Mouse (Mus musculus): ENCODE data around the gene Mapk8ip3. TPM values are rescaled to one million over a fixed set of nuclear protein-coding genes. Genes with fewer than 3 reads are reported as not detected.

Gene Mapk8ip3
- polyA plus RNA-seq, 1 experiment from 2014 or later, result 114 TPM

DNA sequence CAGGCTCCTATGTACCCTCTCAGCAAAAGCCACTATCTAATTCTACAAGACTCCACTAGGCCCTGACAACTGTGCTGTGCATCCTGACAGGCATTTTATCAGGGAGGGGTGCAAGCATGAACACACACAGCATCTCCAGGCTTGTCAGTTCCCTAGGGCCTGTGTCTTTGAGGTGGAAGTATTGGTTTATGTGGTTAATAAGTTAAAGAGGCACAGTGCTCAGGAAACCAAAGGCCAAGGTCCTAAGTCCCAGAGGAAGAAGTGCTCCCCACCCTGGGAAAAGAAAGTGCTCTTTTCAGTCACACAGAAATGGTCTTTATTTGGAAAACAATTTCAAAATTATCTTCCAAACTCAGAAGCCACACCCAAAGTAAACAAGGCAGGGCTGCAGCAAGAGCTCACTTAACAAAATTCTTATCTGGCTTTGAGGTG lies 88.2 kb downstream of the Mapk8ip3 start:
- no peak overlapping the region for H3K4me3 ChIP-seq (replicated peaks; ENCODE audit: low read length)
- ATAC-seq, result no peak
- no peak overlapping the region for H3K27ac ChIP-seq (ENCODE audit: low read length)
- H3K4me1 ChIP-seq (replicated peaks; ENCODE audit: control insufficient read depth, insufficient read depth, low read length), result peaks cover 17% of the 10 kb centered on the region
- no peak overlapping the region for H3K9ac ChIP-seq (replicated peaks; ENCODE audit: low read depth, low read length)
- no peaks in the 10 kb centered on the region for H3K9me3 ChIP-seq (ENCODE audit: control insufficient read depth, low read length)
- 0 out of 2 replicates have a peak, but pooled peaks cover 4% of the 10 kb centered on the region for H3K27me3 ChIP-seq (replicated peaks; ENCODE audit: control insufficient read depth, insufficient read depth, low read length)
- 0 out of 2 replicates have a peak overlapping the region, but pooled peaks have one; percentile 7 for H3K4me2 ChIP-seq (ENCODE audit: low read length)
- H3K36me3 ChIP-seq (ENCODE audit: control insufficient read depth, insufficient read depth), result no peaks in the 10 kb centered on the region

- Histone ChIP-seq H3K4me1 (replicated peaks; ENCODE audit: control insufficient read depth, insufficient read depth, low read length) (peaks cover 17% of the 10 kb centered on the region), H3K27me3 (replicated peaks; ENCODE audit: control insufficient read depth, insufficient read depth, low read length) (0 out of 2 replicates have a peak, but pooled peaks cover 4% of the 10 kb centered on the region), H3K36me3 (ENCODE audit: control insufficient read depth, insufficient read depth) (no peaks in the 10 kb centered on the region), H3K4me2 (ENCODE audit: low read length) (no peak overlapping the region), H3K9me3 (ENCODE audit: control insufficient read depth, low read length) (no peaks in the 10 kb centered on the region), H3K9ac (replicated peaks; ENCODE audit: low read depth, low read length) (no peak overlapping the region), H3K4me3 (replicated peaks; ENCODE audit: low read length) (no peak overlapping the region), H3K27ac (ENCODE audit: low read length) (no peak overlapping the region)
- 98% methylated on average over 1 of the region's 1 CpGs for WGBS
- no peak for ATAC-seq
Measured at GRCm38 (mm10) chr17:24847386-24847785, 89.4 kb downstream of the Mapk8ip3 start.

- WGBS, result 53% methylated on average over 9 of the region's 9 CpGs
- H3K9me3 ChIP-seq (ENCODE audit: control insufficient read depth, low read length), result no peaks in the 10 kb centered on the region
- H3K4me3 ChIP-seq (replicated peaks; ENCODE audit: low read length), result no peak overlapping the region
- peaks cover 6% of the 10 kb centered on the region; the same call in 1 of the 2 replicates for H3K27me3 ChIP-seq (replicated peaks; ENCODE audit: control insufficient read depth, insufficient read depth, low read length)
- H3K4me1 ChIP-seq (replicated peaks; ENCODE audit: control insufficient read depth, insufficient read depth, low read length), result peaks cover 10% of the 10 kb centered on the region
- H3K36me3 ChIP-seq (ENCODE audit: control insufficient read depth, insufficient read depth), result no peaks in the 10 kb centered on the region
- ATAC-seq, result no peak
- no peak overlapping the region for H3K9ac ChIP-seq (replicated peaks; ENCODE audit: low read depth, low read length)
- H3K4me2 ChIP-seq (ENCODE audit: low read length), result no peak overlapping the region
- no peak overlapping the region for H3K27ac ChIP-seq (ENCODE audit: low read length)
Measured at GRCm38 (mm10) chr17:24844525-24844924, 92.3 kb downstream of the Mapk8ip3 start.

DNA sequence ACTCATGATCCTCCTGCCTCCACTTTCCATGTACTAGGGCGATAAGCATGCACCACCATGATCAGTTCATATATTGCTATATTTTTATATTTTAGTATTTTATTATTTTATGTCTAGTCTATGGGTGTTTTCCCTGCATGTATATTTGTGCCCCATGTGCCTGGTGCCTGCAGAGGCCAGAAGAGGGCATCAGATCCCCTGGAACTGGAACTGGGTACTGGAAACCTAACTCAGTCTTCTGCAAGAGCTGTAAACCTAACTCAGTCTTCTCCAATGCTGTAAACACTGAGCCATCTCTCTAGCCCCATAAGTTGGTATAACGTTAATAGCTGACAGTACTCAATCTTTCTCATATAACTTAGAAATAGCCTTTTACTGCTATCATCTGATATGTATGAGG lies 94.1 kb downstream of the Mapk8ip3 start:
- no peaks in the 10 kb centered on the region for H3K36me3 ChIP-seq (ENCODE audit: control insufficient read depth, insufficient read depth)
- H3K4me2 ChIP-seq (ENCODE audit: low read length), result no peak overlapping the region
- H3K27ac ChIP-seq (ENCODE audit: low read length), result no peak overlapping the region
- no peaks in the 10 kb centered on the region for H3K4me1 ChIP-seq (replicated peaks; ENCODE audit: control insufficient read depth, insufficient read depth, low read length)
- H3K4me3 ChIP-seq (replicated peaks; ENCODE audit: low read length), result no peak overlapping the region
- no peaks in the 10 kb centered on the region for H3K9me3 ChIP-seq (ENCODE audit: control insufficient read depth, low read length)
- 52% methylated on average over 2 of the region's 2 CpGs for WGBS
- no peak overlapping the region for H3K9ac ChIP-seq (replicated peaks; ENCODE audit: low read depth, low read length)
- no peak for ATAC-seq
- peaks cover 6% of the 10 kb centered on the region; the same call in 1 of the 2 replicates for H3K27me3 ChIP-seq (replicated peaks; ENCODE audit: control insufficient read depth, insufficient read depth, low read length)

Other genes with a start within 250 kb of the Mapk8ip3 start
- gene Syngr3, start 247.0 kb downstream of the Mapk8ip3 start, polyA plus RNA-seq (2015; fragmentation: Nextera tagmentation; extraction: Ambion mirVana), result 143 and 193 TPM in 2 replicates
- gene Gfer, start 240.8 kb downstream of the Mapk8ip3 start, polyA plus RNA-seq (2015; fragmentation: Nextera tagmentation; extraction: Ambion mirVana), result 35.0 and 35.4 TPM in 2 replicates
- 2.0 and 2.7 TPM in 2 replicates for gene Noxo1, start 240.7 kb downstream of the Mapk8ip3 start, polyA plus RNA-seq (2015; fragmentation: Nextera tagmentation; extraction: Ambion mirVana)
- gene Tbl3, start 229.3 kb downstream of the Mapk8ip3 start, polyA plus RNA-seq (2015; fragmentation: Nextera tagmentation; extraction: Ambion mirVana), result 83.7 and 85.5 TPM in 2 replicates
- not detected in 2 replicates for gene Rnf151, start 218.9 kb downstream of the Mapk8ip3 start, polyA plus RNA-seq (2015; fragmentation: Nextera tagmentation; extraction: Ambion mirVana)
- gene Rps2, start 218.9 kb downstream of the Mapk8ip3 start, polyA plus RNA-seq (2015; fragmentation: Nextera tagmentation; extraction: Ambion mirVana), result 787 and 797 TPM in 2 replicates
- gene Ndufb10, start 212.5 kb downstream of the Mapk8ip3 start, polyA plus RNA-seq (2015; fragmentation: Nextera tagmentation; extraction: Ambion mirVana), result 220 and 233 TPM in 2 replicates
- not detected in 2 replicates for gene Rpl3l, start 209.2 kb downstream of the Mapk8ip3 start, polyA plus RNA-seq (2015; fragmentation: Nextera tagmentation; extraction: Ambion mirVana)
- gene Msrb1, start 200.3 kb downstream of the Mapk8ip3 start, polyA plus RNA-seq (2015; fragmentation: Nextera tagmentation; extraction: Ambion mirVana), result 20.0 and 21.1 TPM in 2 replicates
- gene Hs3st6, start 184.0 kb downstream of the Mapk8ip3 start, polyA plus RNA-seq (2015; fragmentation: Nextera tagmentation; extraction: Ambion mirVana), result 0.32 TPM in 1 of 2 replicates, not detected in the other
- gene Meiob, start 132.7 kb downstream of the Mapk8ip3 start, polyA plus RNA-seq (2015; fragmentation: Nextera tagmentation; extraction: Ambion mirVana), result not detected in 2 replicates
- 40.2 and 50.1 TPM in 2 replicates for gene Hagh, start 96.8 kb downstream of the Mapk8ip3 start, polyA plus RNA-seq (2015; fragmentation: Nextera tagmentation; extraction: Ambion mirVana)
- 14.4 and 17.8 TPM in 2 replicates for gene Fahd1, start 86.6 kb downstream of the Mapk8ip3 start, polyA plus RNA-seq (2015; fragmentation: Nextera tagmentation; extraction: Ambion mirVana)
- 0.19 TPM in 1 of 2 replicates, not detected in the other for gene Igfals, start 71.0 kb downstream of the Mapk8ip3 start, polyA plus RNA-seq (2015; fragmentation: Nextera tagmentation; extraction: Ambion mirVana)
- gene Nubp2, start 50.6 kb downstream of the Mapk8ip3 start, polyA plus RNA-seq (2015; fragmentation: Nextera tagmentation; extraction: Ambion mirVana), result 66.8 and 71.1 TPM in 2 replicates
- 82.1 and 86.8 TPM in 2 replicates for gene Spsb3, start 50.3 kb downstream of the Mapk8ip3 start, polyA plus RNA-seq (2015; fragmentation: Nextera tagmentation; extraction: Ambion mirVana)
- gene Eme2, start 41.9 kb downstream of the Mapk8ip3 start, polyA plus RNA-seq (2015; fragmentation: Nextera tagmentation; extraction: Ambion mirVana), result 32.4 and 35.7 TPM in 2 replicates
- gene Mrps34, start 41.9 kb downstream of the Mapk8ip3 start, polyA plus RNA-seq (2015; fragmentation: Nextera tagmentation; extraction: Ambion mirVana), result 72.3 and 79.8 TPM in 2 replicates
- gene Nme3, start 40.5 kb downstream of the Mapk8ip3 start, polyA plus RNA-seq (2015; fragmentation: Nextera tagmentation; extraction: Ambion mirVana), result 63.4 and 76.1 TPM in 2 replicates
- 95.4 and 99.1 TPM in 2 replicates for gene Jpt2, start 23.7 kb upstream of the Mapk8ip3 start, polyA plus RNA-seq (2015; fragmentation: Nextera tagmentation; extraction: Ambion mirVana)
- gene Cramp1l, start 78.8 kb upstream of the Mapk8ip3 start, polyA plus RNA-seq (2015; fragmentation: Nextera tagmentation; extraction: Ambion mirVana), result 5.9 and 6.8 TPM in 2 replicates
- 26.6 and 28.4 TPM in 2 replicates for gene Ift140, start 79.1 kb upstream of the Mapk8ip3 start, polyA plus RNA-seq (2015; fragmentation: Nextera tagmentation; extraction: Ambion mirVana)
- 12.0 and 12.5 TPM in 2 replicates for gene Tmem204, start 146.6 kb upstream of the Mapk8ip3 start, polyA plus RNA-seq (2015; fragmentation: Nextera tagmentation; extraction: Ambion mirVana)
- 47.0 and 62.9 TPM in 2 replicates for gene Telo2, start 179.0 kb upstream of the Mapk8ip3 start, polyA plus RNA-seq (2015; fragmentation: Nextera tagmentation; extraction: Ambion mirVana)
- gene Ptx4, start 183.8 kb upstream of the Mapk8ip3 start, polyA plus RNA-seq (2015; fragmentation: Nextera tagmentation; extraction: Ambion mirVana), result not detected in 2 replicates
- 30.2 and 34.3 TPM in 2 replicates for gene Clcn7, start 196.4 kb upstream of the Mapk8ip3 start, polyA plus RNA-seq (2015; fragmentation: Nextera tagmentation; extraction: Ambion mirVana)
- not detected in 2 replicates for gene Ccdc154, start 225.5 kb upstream of the Mapk8ip3 start, polyA plus RNA-seq (2015; fragmentation: Nextera tagmentation; extraction: Ambion mirVana)
- gene Gm38655, start 238.5 kb upstream of the Mapk8ip3 start, polyA plus RNA-seq (2015; fragmentation: Nextera tagmentation; extraction: Ambion mirVana), result not detected in 2 replicates
- gene BC003965, start 247.6 kb upstream of the Mapk8ip3 start, polyA plus RNA-seq (2015; fragmentation: Nextera tagmentation; extraction: Ambion mirVana), result 37.2 and 38.4 TPM in 2 replicates

All from forebrain, embryonic 16.5 days (tissue).